Mouse (Mus musculus) adrenal gland, postnatal 10 days (tissue): ENCODE results near the gene Nemp2. TPM values are rescaled to one million over a fixed set of nuclear protein-coding genes. Genes with fewer than 3 reads are reported as not detected.

Experiments
- DNase-seq: peaks from one replicate; pipeline ENCODE4 v3.0.0; 2021; ENCODE audit warnings: mixed read lengths
- long read RNA-seq, 2 experiments: library from polyadenylated mRNA; stranded (forward); transcript quantifications; one replicate each; pipeline ENCODE4 v2.0.0; 2021
- total RNA-seq, 2 experiments: library from RNA; stranded (reverse); gene quantifications; 2 replicates each; pipeline ENCODE4 v1.2.3; 2021

The Nemp2 gene
- 1 to 10 TPM; 3.1 to 5.4 TPM for total RNA-seq
- long read RNA-seq, experiment 1, partial matches to known transcripts = 0 of 3 reads
- long read RNA-seq, experiment 1, other reads (novel, unspliced or antisense) = 0 of 3 reads
- long read RNA-seq, experiment 2, partial matches to known transcripts = 0 of 1 reads
- long read RNA-seq, experiment 2, other reads (novel, unspliced or antisense) = 1 of 1 reads

GRCm38 (mm10) chr1:52630248-52630936, at the start of gene Nemp2:
TSS of gene Nemp2 (plus strand) at chr1:52630703.
- peak; percentile 96 for DNase-seq

- DNase-seq = no peak
Measured at GRCm38 (mm10) chr1:52581744-52582143, 48.8 kb upstream of the Nemp2 start.

- DNase-seq = no peak
Measured at GRCm38 (mm10) chr1:52582866-52583265, 47.6 kb upstream of the Nemp2 start.

- peak; percentile 36 for DNase-seq
Measured at GRCm38 (mm10) chr1:52596982-52597646, 33.4 kb upstream of the Nemp2 start.

GRCm38 (mm10) chr1:52597761-52598160, 32.7 kb upstream of the Nemp2 start:
- DNase-seq = peak; percentile 52

GRCm38 (mm10) chr1:52598361-52598760, 32.1 kb upstream of the Nemp2 start:
- DNase-seq = no peak

GRCm38 (mm10) chr1:52601496-52601895, 29.0 kb upstream of the Nemp2 start:
- no peak for DNase-seq

- DNase-seq = no peak
Measured at GRCm38 (mm10) chr1:52607700-52608099, 22.8 kb upstream of the Nemp2 start.

GRCm38 (mm10) chr1:52608486-52608885, 22.0 kb upstream of the Nemp2 start:
- DNase-seq = no peak

GRCm38 (mm10) chr1:52618217-52618616, 12.3 kb upstream of the Nemp2 start:
- no peak for DNase-seq

- no peak for DNase-seq
Measured at GRCm38 (mm10) chr1:52620442-52620841, 10.1 kb upstream of the Nemp2 start.

- DNase-seq = no peak
Measured at GRCm38 (mm10) chr1:52630937-52631299, 415 bp downstream of the Nemp2 start.

GRCm38 (mm10) chr1:52631570-52631969, 1.1 kb downstream of the Nemp2 start:
- no peak for DNase-seq

- no peak for DNase-seq
Measured at GRCm38 (mm10) chr1:52634251-52634650, 3.7 kb downstream of the Nemp2 start.

GRCm38 (mm10) chr1:52635932-52636331, 5.4 kb downstream of the Nemp2 start:
- no peak for DNase-seq

- DNase-seq = no peak
Measured at GRCm38 (mm10) chr1:52638101-52638500, 7.6 kb downstream of the Nemp2 start.

GRCm38 (mm10) chr1:52639090-52639489, 8.6 kb downstream of the Nemp2 start:
- DNase-seq = no peak

GRCm38 (mm10) chr1:52640266-52640665, 9.8 kb downstream of the Nemp2 start:
- DNase-seq = no peak

- no peak for DNase-seq
Measured at GRCm38 (mm10) chr1:52640736-52641135, 10.2 kb downstream of the Nemp2 start.

GRCm38 (mm10) chr1:52648153-52649027, 17.9 kb downstream of the Nemp2 start:
- DNase-seq = peak; percentile 79

- no peak for DNase-seq
Measured at GRCm38 (mm10) chr1:52650066-52650465, 19.6 kb downstream of the Nemp2 start.

GRCm38 (mm10) chr1:52652601-52653253, 22.2 kb downstream of the Nemp2 start:
- DNase-seq = no peak
